Mouse (Mus musculus): ENCODE data around the gene Kiss1r.

DNA sequence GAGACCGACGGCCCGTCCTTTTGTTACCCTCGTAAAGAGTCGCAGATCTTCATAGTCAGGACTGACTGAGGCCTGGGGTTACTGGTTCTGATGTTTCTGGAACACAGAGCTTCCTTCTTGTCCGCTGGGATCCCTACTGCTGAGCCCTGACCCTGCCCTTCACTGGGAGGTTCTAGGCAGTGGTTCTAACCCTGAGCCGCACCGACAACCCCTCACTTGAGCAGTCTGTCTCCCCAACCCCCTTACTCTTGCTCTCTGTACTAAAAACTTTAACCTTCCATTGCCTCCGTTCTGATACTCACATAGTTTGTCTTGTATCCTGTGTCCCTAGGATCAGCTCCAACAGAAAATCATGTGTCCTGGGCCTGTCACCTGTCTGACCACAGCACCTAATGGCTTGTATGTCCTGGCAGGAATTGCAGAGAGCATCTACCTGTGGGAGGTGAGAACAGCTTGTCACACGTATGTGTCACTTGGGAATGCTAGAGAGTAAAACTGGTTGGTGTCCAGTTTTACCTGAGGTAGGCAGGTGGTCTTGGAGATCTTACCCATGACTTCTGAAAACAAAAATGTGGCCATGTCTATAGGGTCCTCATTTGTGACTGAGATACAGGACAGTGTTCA lies 44.0 kb downstream of the Kiss1r start:
- TF ChIP-seq CTCF (IDR thresholded peaks at IDR 0.05) = no peak
- TF ChIP-seq POLR2A (IDR thresholded peaks at IDR 0.05; ENCODE audit: insufficient read depth, low read depth, low read length) = no peak
- no peak for TF ChIP-seq EP300 (IDR thresholded peaks at IDR 0.05; ENCODE audit: insufficient read depth, low read depth, low read length)

All from heart, adult 2 months (tissue).